Mouse (Mus musculus): ENCODE results near the gene Marco. TPM values are rescaled to one million over a fixed set of nuclear protein-coding genes. Genes with fewer than 3 reads are reported as not detected.

The Marco gene
- polyA plus RNA-seq, 1 experiment: 0.36 TPM

Other genes with a start within 250 kb of the Marco start
- gene Steap3, start 232.3 kb downstream of the Marco start, polyA plus RNA-seq (2012; rRNA removed): 19.4 and 24.2 TPM in 2 replicates
- gene C1ql2, start 164.4 kb downstream of the Marco start, polyA plus RNA-seq (2012; rRNA removed): 0.11 and 0.28 TPM in 2 replicates
- gene En1, start 97.4 kb upstream of the Marco start, polyA plus RNA-seq (2012; rRNA removed): 0.04 and 0.07 TPM in 2 replicates